Mouse (Mus musculus) cerebellum, adult 2 months (tissue): ENCODE results near the gene Fam198a.
A peak's percentile ranks its signal among the peaks of the same experiment; 100 is the strongest.

Experiments
- CTCF ChIP-seq: fragments of 200-500 bp; IDR thresholded peaks from 2 replicates; pipeline ENCODE4 v1.5.1; 2011; ENCODE audit warnings: low read depth, mild to moderate bottlenecking, control low read depth, low read length, moderate library complexity, borderline replicate concordance; ENCODE audit not compliant: insufficient read depth
- POLR2A ChIP-seq: fragments of 200-500 bp; IDR thresholded peaks from 2 replicates; pipeline ENCODE4 v1.6.1; 2011; ENCODE audit warnings: low read length, control low read depth, borderline replicate concordance; ENCODE audit not compliant: insufficient read depth

DNA sequence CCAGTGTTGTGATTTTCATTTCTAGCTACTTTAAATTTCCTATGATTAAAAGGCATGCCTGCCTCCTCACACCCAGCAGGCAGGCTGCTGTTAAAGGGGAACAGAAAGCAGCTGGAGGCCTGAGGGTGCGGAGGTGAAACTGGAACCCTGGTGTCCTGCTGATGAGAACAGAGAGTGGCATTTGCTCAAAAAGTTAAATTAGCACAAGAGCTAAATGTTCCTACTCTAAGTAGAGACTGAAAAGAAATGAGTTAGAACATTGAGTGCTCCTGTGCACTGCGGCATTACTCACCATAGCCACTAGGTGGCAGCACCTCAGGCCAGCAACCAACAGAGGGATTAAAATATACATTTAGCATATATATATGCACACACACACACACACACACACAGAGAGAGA is 22.3 kb upstream of the Fam198a start:
- TF ChIP-seq POLR2A (no peak), CTCF (peak; percentile 81)
